Mouse (Mus musculus) MN1 (cell line): ENCODE measurements around the gene Rabgap1l.

Source experiments
- DNase-seq: peaks from one replicate; pipeline ENCODE4 v3.0.0-alpha.2; 2016; ENCODE audit warnings: low spot score

The Rabgap1l gene

GRCm38 (mm10) chr1:160377337-160378336 is 415.4 kb downstream of the Rabgap1l start:
- peak; percentile 62 for DNase-seq

DNA sequence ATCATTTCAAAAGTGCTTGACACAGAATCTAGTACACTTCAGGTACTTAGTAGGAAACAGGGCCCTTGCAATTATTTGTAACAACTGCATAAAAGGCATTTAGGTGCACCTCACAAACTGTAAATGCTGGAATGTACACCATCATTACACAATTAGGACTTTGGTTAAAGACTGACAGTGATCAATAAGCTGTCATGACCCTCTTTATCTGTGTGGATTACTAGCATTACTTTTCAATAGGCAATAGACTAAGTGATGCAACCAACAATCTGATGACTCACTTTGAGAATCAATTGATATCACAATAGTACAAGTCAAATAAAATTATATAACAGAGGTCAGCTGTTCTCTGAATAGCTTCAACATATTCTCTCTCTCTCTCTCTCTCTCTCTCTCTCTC is 418.5 kb downstream of the Rabgap1l start:
- DNase-seq: no peak

DNA sequence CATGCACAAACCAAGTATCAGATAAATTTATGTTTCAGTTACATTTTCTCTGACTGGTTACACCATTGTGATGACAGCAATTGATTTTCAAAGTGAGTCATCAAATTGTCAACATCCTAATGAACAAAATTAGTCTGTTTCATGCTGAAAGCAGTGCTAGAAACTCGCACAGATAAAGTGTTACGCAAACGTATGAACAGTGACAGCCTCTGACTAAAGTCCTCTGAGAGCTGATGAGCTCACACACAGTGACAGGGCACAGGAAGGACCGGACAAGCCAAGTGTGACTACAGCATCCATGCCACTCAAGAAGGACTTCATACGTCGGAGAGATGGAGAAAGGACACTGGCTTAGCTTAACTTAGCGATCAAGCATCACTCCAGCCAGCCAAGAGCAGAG is 419.7 kb downstream of the Rabgap1l start:
- peak; percentile 58 for DNase-seq

DNA sequence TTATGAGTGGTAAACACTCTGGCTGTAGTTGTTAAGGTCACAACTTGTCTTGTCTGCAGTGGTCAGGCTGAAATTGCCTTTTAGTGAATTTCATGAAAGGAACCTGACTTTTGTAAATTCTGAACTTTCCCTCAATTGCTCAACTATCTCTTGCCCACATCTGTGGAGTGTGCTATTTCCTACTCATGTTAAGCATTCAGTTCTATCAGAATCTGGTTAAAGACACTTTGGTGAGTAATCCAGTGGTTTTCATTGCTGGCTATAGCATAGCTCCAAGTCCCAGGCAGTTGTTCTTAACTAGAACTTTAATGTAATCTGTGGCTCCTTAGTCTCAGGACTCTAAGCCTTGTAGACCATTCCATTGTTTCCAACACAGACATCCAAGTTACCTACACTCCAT is 421.3 kb downstream of the Rabgap1l start:
- no peak for DNase-seq

GRCm38 (mm10) chr1:160370552-160370951 is 422.5 kb downstream of the Rabgap1l start:
- DNase-seq: peak; percentile 62

DNA sequence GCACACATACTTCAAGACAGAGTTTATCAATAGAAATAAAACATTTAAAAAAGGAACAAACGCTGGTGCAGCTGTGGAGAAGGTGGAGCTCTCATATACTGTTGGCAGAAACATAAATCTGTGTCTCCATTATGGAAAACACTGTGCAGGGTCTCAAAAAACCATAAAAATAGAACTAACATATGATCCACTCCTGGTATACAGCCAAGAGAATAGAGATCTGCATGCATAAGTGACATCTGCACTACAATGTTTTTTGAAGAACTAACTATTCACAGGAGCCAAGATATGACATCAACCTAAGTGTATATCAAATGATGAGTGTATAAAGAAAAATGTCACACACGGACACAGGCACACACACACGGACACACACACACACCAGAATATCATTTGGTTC is 426.4 kb downstream of the Rabgap1l start:
- DNase-seq: no peak

DNA sequence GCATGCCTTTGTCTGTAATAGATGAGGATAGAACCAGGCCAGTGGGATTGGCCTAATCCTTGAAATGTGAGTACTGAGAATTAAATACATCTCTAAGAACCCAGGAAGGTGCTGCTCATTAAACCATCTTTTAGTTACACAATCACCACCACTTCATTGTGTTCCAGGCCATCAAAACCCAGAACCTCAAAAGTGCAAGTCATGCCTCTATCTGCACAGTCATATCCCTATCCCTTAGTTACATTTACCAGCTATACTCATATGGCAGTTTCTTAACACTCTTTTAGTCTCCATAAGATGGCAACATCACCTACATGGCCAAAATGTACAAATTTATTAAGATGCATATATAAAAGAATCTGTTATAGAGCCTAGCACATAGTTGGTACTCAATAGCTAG is 435.7 kb downstream of the Rabgap1l start:
- no peak for DNase-seq

GRCm38 (mm10) chr1:160353732-160354455 is 439.1 kb downstream of the Rabgap1l start:
- DNase-seq: no peak

DNA sequence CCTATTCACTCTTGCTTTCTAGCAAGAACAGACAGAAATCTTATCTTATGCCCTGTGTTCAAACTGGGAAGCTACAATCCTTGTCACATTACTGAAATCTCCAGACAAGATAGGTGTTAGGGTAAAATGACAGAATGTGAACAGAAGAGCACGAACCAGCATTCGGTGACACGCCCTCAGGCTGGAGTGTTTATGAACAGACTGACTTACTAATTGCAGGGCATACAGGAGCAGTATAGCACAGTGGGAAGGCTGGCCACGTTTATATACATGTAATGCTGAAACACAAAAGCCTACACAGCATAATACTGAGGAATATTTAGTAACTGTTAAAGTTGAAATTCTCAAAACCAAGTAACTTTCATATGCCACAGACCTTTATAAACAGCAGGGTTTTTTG is 440.7 kb downstream of the Rabgap1l start:
- DNase-seq: no peak

GRCm38 (mm10) chr1:160351880-160352234 is 441.2 kb downstream of the Rabgap1l start:
- peak; percentile 89 for DNase-seq

DNA sequence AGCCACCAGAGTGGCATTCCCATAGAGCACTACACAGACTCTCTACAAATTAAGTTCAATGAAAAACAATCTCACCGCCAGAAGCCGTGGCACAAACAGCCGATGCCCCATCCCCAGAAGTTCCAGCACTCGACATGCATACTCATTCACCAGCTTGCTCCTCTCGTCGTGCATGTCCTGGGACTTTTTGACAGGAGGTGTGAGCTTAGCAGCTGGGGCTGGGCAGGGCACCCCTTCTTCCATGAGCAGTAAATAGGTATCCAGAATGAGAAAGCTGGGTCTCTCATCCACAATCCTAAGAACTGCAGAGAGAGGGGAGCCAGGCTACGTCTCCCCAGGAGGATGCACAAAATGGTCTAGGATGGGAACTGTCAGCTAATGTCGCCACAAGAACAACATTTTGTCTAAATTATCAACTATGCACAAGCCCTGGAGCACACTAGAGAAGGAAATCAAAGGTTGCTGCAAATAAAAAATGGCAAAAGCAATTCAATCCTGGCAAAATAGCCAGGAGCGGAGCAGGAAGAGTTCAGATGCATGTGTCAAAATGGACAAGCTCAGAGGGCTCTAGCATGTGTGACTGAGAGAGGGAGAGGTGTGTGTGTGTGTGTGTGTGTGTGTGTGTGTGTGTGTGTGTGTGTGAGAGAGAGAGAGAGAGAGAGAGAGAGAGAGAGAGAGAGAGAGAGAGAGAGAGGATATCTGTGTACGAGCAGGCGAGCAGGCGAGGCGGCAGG is 441.7 kb downstream of the Rabgap1l start:
- peak; percentile 32 for DNase-seq

DNA sequence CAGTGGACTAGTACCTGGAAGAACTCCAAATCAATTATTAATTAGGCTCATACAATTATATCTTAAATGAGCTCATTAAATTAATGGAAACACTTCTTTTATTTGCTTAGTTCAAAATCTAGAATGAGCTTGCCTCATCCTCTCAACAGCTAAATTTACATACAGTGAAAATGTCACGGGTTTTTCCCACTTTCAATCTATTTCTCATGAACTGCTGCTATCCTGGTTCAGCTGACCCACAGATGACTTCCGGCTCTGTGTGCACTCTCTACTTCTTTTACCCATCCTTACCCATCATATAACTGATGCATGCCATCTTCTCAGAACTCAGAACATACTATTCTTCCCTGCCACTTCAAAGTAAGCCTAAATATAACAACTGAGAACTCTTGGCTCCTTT is 452.4 kb downstream of the Rabgap1l start:
- no peak for DNase-seq

- DNase-seq: no peak
These were observed 453.6 kb downstream of the Rabgap1l start for GRCm38 (mm10) chr1:160339374-160339773.

DNA sequence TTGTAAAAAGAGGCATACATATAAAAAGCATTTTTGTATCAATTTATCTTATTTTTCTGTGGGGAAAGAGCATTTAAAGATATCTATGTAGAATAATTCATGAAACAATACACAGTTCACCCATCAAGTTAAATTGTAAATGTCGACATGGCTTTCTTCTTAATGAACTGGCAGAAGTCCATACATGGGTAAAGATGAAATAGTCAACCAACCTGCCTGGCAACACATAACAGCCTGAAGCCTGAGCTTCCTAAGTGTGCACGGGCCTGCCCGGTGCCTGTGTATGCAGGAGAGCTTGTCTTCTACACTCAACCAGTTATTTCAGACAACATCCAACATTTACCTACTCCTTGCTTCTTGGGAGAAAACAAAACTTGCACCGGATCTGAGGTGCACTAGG is 458.2 kb downstream of the Rabgap1l start:
- no peak for DNase-seq

GRCm38 (mm10) chr1:160330828-160331227 is 462.2 kb downstream of the Rabgap1l start:
- DNase-seq: no peak

DNA sequence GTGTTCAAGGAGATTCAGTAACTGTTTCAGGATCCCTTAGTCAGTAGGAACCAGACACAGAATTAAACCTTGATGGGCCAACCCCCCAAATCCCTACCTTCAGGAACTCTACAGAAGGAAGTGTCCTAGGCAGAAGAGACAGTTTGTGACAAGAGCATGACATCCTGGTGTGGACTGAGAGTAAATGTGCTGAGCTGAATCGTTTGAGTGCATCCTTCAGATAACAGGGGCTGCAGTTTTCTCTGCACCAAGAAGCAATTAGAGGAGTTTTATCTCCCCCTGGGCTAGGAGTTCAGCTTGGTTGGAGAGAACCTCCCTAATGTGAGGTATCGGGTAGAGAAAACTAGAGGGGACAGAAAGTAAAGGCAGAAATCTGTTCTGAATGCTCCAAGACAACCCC is 462.8 kb downstream of the Rabgap1l start:
- no peak for DNase-seq

DNA sequence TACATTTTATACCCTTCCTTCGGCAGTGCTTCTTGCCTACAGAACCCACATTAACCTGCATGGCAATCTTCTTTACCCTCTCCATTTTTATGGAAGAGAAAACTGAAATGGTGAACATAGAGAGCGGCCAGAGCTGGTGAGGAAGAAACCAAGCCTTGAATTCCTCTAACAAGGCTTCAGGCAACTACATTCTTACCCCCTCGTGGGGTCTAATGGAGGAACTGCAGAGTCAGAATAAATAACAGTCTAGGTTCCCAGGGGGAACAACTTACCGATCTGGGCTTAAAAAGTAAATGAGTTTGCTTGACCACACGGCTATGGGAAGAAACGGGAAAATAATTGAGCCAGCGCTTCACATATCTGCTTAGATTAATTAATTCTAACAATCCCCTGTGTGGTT is 463.2 kb downstream of the Rabgap1l start:
- no peak for DNase-seq

DNA sequence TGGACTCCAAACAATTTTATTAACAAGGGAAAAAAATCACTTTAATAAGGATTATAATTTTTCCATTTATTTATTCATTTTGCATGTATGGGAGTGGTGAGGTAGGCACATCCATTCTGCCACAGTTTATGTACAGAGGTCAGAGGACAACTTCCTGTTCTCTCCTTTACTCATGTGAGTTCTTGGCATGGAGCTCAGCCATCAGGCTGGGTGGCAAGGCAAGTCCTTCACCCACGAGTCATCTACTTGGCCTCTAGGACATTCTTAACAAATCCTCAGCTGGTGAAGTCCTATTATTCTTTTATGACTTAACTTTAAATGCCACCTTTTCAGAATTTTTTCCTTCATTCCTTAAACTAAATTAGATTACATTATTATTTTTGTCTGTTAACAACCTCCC is 465.5 kb downstream of the Rabgap1l start:
- DNase-seq: no peak

DNA sequence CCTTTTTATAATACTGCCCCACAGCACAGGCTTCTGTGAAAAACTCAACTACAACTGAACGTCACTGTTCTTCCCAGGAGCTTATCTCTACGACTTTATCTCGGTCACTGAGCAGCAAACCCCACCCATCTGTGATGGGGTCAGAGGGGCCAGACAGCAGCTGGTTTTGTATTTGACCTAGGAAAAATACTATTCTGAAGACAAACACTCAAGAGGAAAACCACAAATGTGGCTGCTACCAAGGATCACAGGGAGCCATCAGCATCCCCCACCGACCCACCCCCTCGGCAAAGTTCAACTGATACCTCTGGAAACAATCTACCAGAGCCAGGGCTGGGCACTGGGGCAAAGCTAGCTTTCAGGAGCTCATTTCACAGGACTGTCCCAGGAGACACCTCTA is 467.5 kb downstream of the Rabgap1l start:
- no peak for DNase-seq

GRCm38 (mm10) chr1:160320690-160321089 is 472.3 kb downstream of the Rabgap1l start:
- no peak for DNase-seq

- no peak for DNase-seq
These were observed 474.8 kb downstream of the Rabgap1l start for GRCm38 (mm10) chr1:160318057-160318725.

DNA sequence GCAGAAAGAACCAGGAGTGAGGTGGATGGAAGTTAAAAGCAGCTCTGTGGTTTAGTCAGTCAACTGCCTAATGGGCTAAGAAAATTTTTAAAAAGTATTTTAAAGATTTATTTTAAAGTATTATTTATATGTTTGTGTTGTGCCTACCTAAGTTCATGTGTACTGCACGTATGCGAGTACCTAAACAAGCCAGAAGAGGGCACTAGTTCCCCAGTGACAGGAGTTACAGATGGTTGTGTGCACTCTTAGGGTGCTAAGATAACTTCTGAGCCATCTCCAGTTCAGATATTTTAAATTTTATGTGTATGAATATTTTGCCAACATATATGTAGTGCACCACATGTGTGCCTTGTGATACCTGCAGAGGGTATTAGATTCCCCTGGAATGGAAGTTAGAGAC is 476.8 kb downstream of the Rabgap1l start:
- DNase-seq: no peak
